Mouse (Mus musculus) thymus, adult 18-20 months (tissue): Measurements from ENCODE around the gene Atp8a2.

ENCODE experiments used
- DNase-seq, 2 experiments: peaks; one replicate each; pipeline ENCODE4 v3.0.0; 2022; ENCODE audit warnings: mixed read lengths in 2 of 2

Atp8a2 gene

GRCm38 (mm10) chr14:59695160-59695559, 501.8 kb downstream of the Atp8a2 start:
- DNase-seq, result no peak

DNA sequence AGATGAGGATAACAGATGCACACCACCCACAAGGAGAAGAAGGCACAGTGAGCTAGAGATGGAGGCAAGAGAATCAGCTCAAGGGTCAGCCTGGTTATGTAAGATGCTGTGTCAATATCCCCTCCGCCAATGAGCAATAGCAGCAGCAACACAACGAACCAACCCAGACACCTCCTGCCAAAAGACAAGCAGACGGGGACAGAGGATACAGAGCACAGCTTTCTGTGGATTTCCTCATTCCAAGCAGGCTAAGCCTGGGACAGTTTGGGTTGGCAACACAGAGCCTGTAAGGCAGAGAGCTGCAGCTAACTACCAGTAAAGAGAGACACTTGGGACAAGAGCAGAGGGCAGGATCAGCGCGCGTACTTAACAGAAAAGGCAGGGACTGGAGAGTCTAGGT, 504.8 kb downstream of the Atp8a2 start:
- DNase-seq, result no peak

- no peak for DNase-seq
Measured at GRCm38 (mm10) chr14:59691402-59691801, 505.6 kb downstream of the Atp8a2 start.

- DNase-seq, result peak in 1 of 2 experiments; percentile 5
Measured at GRCm38 (mm10) chr14:59690954-59691353, 506.0 kb downstream of the Atp8a2 start.

GRCm38 (mm10) chr14:59689596-59689995, 507.4 kb downstream of the Atp8a2 start:
- no peak for DNase-seq

DNA sequence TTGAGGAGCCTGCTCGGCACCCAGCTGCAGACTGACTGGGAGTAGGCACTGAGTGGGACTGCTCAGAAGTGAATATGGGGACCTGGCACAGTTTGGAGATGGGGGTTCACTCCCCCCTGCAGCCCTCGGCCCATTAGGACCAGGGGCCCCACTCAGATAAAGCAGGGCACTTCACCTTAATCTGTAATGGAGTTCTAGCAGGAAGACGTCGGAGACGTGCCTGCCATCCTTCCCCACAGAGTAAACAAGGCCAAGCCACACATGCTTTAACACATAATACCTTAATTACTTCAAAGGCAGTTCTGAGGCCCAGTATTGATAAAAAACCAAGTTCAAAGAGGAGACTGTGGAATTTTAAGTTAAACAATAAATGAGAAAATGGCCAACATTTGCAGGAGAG, 510.8 kb downstream of the Atp8a2 start:
- DNase-seq, result no peak

DNA sequence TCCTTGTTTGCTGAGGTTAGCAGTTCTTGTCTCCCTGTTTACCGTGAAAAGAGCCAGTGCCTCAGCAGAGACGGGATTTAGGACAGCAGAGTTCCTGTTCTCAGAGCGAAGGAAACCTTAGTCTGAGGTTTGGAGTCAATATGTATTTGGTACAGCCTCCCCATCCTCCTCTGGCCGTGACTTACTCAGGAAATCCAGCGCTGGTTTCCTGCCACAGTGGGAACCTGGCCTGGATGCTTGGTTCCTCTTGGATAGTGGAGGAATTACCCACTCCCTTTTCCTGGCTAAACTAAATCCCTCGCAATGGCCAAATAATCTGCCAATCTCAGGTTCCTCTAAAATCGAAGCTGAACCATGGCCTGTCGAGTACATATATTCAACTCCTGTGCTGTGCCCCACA, 511.6 kb downstream of the Atp8a2 start:
- DNase-seq, result no peak

DNA sequence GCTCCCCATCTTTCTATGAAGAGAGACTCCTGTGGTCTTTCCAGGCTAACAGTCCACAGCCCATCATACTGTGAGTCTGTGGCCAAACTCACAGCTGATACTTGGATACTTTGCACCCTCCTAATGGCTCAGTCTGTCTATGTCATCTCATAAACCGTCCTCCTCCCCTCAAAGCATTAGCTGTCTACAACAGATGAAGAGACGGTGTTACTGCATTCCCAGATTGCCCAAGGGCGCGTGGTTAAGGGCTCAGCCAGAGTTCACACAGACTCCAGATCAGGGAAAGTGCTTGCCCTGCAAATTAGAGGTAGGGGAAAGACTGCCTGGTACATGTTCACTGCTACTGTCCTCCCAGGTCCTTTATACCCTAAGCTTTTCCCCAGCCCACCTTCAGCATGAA, 515.1 kb downstream of the Atp8a2 start:
- no peak for DNase-seq

GRCm38 (mm10) chr14:59677598-59678003, 519.4 kb downstream of the Atp8a2 start:
- no peak for DNase-seq

- no peak for DNase-seq
Measured at GRCm38 (mm10) chr14:59675330-59675729, 521.6 kb downstream of the Atp8a2 start.

GRCm38 (mm10) chr14:59674556-59674955, 522.4 kb downstream of the Atp8a2 start:
- no peak for DNase-seq

DNA sequence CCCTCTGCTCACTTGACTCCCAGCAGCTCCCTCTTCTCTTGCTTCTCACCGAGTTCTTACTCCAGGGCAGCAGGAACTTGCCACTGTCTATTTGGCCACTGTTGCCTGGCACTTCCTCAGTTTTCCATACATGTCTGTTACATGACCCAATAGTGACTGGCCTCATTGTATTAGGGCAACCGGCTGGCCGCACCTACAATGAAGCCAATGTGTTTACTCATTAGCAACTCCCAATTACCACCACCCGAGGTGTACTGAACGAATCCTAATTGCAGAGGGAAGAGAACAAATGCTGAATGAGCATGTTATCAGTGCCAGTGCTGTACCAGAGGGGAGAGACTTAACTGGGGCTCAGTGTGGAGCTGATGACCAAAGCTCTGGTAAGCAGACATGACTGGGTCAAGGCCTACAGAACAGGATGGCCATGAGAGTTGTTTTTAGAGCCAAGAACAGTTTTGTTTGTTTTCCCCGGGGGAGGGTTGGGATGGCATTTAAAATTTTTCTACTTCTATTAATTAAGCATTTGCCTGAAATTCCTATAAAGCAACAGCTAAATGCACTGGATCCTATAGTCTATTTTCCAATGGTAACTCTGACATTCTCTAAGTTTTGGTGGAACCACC, 524.0 kb downstream of the Atp8a2 start:
- DNase-seq, result no peak

- no peak for DNase-seq
Measured at GRCm38 (mm10) chr14:59657098-59657497, 539.9 kb downstream of the Atp8a2 start.

- no peak for DNase-seq
Measured at GRCm38 (mm10) chr14:59656591-59656990, 540.4 kb downstream of the Atp8a2 start.

DNA sequence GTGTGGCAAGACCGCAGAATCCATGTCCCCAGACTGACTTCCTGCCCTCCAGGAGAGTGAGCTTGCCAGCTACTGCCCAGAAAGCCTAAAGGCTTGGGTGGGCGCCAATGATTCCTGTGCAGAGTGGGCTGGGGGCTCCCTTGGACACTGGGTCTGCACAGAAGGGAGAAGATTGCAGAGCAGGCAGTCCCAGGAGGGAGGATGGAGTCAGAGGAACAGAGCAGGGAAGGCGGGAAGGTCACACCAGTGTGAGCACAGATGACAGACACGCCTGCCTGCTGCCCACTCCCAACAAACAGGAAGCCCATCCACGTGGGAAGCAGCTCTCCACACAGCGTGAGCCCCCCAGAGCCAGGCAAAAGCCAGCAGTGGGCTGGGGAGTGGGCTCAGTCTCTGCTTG, 547.6 kb downstream of the Atp8a2 start:
- DNase-seq, result no peak

- no peak for DNase-seq
Measured at GRCm38 (mm10) chr14:59648611-59649010, 548.4 kb downstream of the Atp8a2 start.

- no peak for DNase-seq
Measured at GRCm38 (mm10) chr14:59646826-59647697, 549.9 kb downstream of the Atp8a2 start.

DNA sequence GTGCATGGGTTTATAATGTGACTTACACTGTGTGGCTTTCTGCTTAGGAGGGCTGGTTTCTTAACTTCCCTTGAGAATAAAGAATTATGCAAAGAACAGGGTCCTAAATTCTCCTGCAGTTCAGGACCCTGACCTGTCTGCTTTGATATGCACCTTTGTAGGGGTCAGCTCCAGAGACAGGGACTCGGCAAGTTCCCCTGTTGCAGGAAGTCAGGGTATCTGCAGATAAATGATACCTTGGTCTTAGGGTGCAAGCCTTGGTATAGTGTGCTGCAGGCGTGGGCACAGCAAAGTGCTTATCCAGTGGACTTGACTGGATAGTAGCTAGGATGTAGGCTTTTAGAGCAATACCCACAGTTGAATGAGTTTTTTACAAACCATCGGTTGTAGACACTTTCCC, 552.1 kb downstream of the Atp8a2 start:
- DNase-seq, result no peak

GRCm38 (mm10) chr14:59644166-59644565, 552.8 kb downstream of the Atp8a2 start:
- DNase-seq, result no peak

- DNase-seq, result peak; percentile 26 to 37
Measured at GRCm38 (mm10) chr14:59643582-59643981, 553.4 kb downstream of the Atp8a2 start.

DNA sequence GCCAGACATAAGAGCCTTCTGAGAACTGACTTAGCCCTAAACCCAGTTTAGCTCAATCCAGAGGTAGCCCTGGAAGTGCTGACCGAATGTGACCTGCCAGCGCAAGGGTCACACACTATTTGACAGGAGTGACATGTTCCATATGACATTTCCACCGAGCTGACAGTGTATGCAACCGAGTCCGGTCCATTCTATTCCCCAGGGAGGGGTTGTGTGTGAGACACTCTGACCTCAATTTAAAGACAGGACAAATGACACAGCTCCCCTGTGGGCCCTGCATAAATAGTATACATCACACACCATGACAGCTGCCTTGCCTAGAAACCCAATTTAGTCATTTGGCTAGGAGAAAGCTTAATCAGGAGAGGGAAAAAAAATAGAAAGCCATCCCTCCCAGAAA, 555.1 kb downstream of the Atp8a2 start:
- no peak for DNase-seq

- DNase-seq, result no peak
Measured at GRCm38 (mm10) chr14:59638906-59639703, 557.9 kb downstream of the Atp8a2 start.

- no peak for DNase-seq
Measured at GRCm38 (mm10) chr14:59633988-59634387, 563.0 kb downstream of the Atp8a2 start.
